Mouse (Mus musculus) layer of hippocampus, adult 8-10 months (tissue): ENCODE measurements around the gene Uqcr11. TPM values are rescaled to one million over a fixed set of nuclear protein-coding genes. Genes with fewer than 3 reads are reported as not detected.

Experiments used
- DNase-seq, 2 experiments: peaks; one replicate each; pipeline ENCODE4 v3.0.0; 2022; ENCODE audit warnings: low spot score in 2 of 2
- total RNA-seq, 4 experiments: library from RNA; stranded (reverse); gene quantifications; 2 replicates each; pipeline ENCODE4 v1.2.4; 2022

The Uqcr11 gene
- total RNA-seq, result 100 to 1,000 TPM; 320 to 446 (median 390) TPM

GRCm38 (mm10) chr10:80406684-80407501, at the start of gene Uqcr11:
Gene Uqcr11, minus strand, starts transcription at chr10:80406830.
- peak; percentile 92 to 93 for DNase-seq

GRCm38 (mm10) chr10:80455697-80456096, 49.1 kb upstream of the Uqcr11 start:
- DNase-seq, result no peak

- no peak for DNase-seq
Measured at GRCm38 (mm10) chr10:80454781-80455180, 48.2 kb upstream of the Uqcr11 start.

- no peak for DNase-seq
Measured at GRCm38 (mm10) chr10:80453601-80454000, 47.0 kb upstream of the Uqcr11 start.

GRCm38 (mm10) chr10:80450599-80450998, 44.0 kb upstream of the Uqcr11 start:
- DNase-seq, result no peak

GRCm38 (mm10) chr10:80445898-80446601, 39.4 kb upstream of the Uqcr11 start:
- DNase-seq, result peak; percentile 56 to 79

GRCm38 (mm10) chr10:80445052-80445451, 38.4 kb upstream of the Uqcr11 start:
- no peak for DNase-seq

- DNase-seq, result no peak
Measured at GRCm38 (mm10) chr10:80444339-80445045, 37.9 kb upstream of the Uqcr11 start.

- DNase-seq, result no peak
Measured at GRCm38 (mm10) chr10:80443575-80444278, 37.1 kb upstream of the Uqcr11 start.

- no peak for DNase-seq
Measured at GRCm38 (mm10) chr10:80442989-80443388, 36.4 kb upstream of the Uqcr11 start.

GRCm38 (mm10) chr10:80441598-80441997, 35.0 kb upstream of the Uqcr11 start:
- DNase-seq, result no peak

- no peak for DNase-seq
Measured at GRCm38 (mm10) chr10:80440031-80440430, 33.4 kb upstream of the Uqcr11 start.

- no peak for DNase-seq
Measured at GRCm38 (mm10) chr10:80437973-80438372, 31.3 kb upstream of the Uqcr11 start.

GRCm38 (mm10) chr10:80436276-80436675, 29.6 kb upstream of the Uqcr11 start:
- no peak for DNase-seq

GRCm38 (mm10) chr10:80435764-80436163, 29.1 kb upstream of the Uqcr11 start:
- DNase-seq, result no peak

- no peak for DNase-seq
Measured at GRCm38 (mm10) chr10:80434823-80435222, 28.2 kb upstream of the Uqcr11 start.

- no peak for DNase-seq
Measured at GRCm38 (mm10) chr10:80434233-80434592, 27.6 kb upstream of the Uqcr11 start.

- peak; percentile 97 for DNase-seq
Measured at GRCm38 (mm10) chr10:80433513-80434232, 27.0 kb upstream of the Uqcr11 start, which contains the start of gene Tcf3. Gene Tcf3, minus strand, starts transcription at chr10:80433647.

GRCm38 (mm10) chr10:80432936-80433512, 26.4 kb upstream of the Uqcr11 start:
- DNase-seq, result no peak

GRCm38 (mm10) chr10:80432387-80432785, 25.8 kb upstream of the Uqcr11 start:
- no peak for DNase-seq
